Mouse (Mus musculus) E14TG2a.4 (cell line): ENCODE measurements around the gene Zfp292.

Experiments
- CTCF ChIP-seq: conservative IDR thresholded peaks from 2 replicates; pipeline ENCODE4 v1.5.1; 2014; ENCODE audit warnings: low read length
- POU5F1 ChIP-seq: IDR thresholded peaks from 2 replicates; pipeline ENCODE4 v1.6.1; 2014; ENCODE audit warnings: low read length, borderline replicate concordance

GRCm38 (mm10) chr4:34777677-34778527 is 104.9 kb downstream of the Zfp292 start, which contains the start of gene Smim8:
- TF ChIP-seq CTCF = peak; percentile 57
- no peak for TF ChIP-seq POU5F1
